Mouse (Mus musculus): Measurements from ENCODE around the gene Zfp316. TPM values are rescaled to one million over a fixed set of nuclear protein-coding genes. Genes with fewer than 3 reads are reported as not detected.

The Zfp316 gene
- total and polyA plus RNA-seq, 3 experiments = 4.3 to 4.8 TPM; not detected in 1

DNA sequence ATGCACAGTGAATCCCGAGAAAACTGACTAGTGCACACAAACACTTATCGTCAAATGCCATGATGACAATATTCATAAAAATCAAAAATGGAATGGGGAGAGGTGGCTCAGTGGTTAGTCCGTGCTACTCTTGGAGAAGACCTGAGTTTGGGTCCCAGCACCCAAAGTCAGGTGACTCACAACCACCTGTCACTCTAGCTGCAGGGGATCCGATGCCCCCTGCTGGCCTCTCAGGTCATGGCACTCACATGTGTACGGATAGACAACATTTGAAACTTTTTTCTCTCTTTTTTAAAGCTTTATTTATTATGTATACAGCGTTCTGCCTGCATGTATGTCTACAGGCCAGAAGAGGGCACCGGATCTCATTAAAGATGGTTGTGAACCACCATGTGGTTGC lies 28.6 kb upstream of the Zfp316 start (continued):
- 0 out of 2 replicates have a peak, but pooled peaks have one; percentile 23 for TF ChIP-seq POLR2AphosphoS2 (IDR thresholded peaks at IDR 0.05; ENCODE audit: low read length)

DNA sequence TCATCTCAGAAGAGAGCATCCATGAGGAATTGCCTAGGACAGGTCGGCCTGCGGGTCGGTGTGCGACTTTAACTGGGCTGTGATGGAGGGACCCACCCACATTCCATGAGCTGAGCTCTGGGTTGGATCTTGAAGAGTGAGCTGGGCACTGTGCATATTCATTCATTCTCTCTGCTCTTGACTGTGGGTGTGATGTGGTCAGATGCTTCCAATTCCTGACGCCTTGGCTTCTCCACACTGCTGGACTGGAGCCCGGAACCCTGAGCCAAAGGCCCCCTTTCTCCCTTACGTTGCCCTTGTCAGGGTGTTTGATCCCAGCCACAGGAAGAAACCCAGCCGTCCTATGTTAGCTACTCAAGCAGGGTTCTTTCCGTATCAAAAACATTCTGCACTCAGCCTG lies 28.2 kb upstream of the Zfp316 start:
- Histone ChIP-seq H3K4me1 (ENCODE audit: control insufficient read depth in 1 of 2, insufficient read depth in 2 of 2, low read length in 2 of 2) (no peaks in the 10 kb centered on the region), H3K9ac (ENCODE audit: control insufficient read depth, low read depth, low read length, poor library complexity, severe bottlenecking) (no peak overlapping the region), H3K27ac (ENCODE audit: control insufficient read depth, low read depth, low read length) (no peak overlapping the region), H3K4me3 (ENCODE audit: control insufficient read depth in 1 of 2, insufficient read depth in 1 of 2, low read depth in 2 of 2, low read length in 2 of 2) (no peak overlapping the region), H3K27me3 (ENCODE audit: control insufficient read depth in 1 of 2, insufficient read depth in 2 of 2, low read length in 2 of 2) (no peaks in the 10 kb centered on the region), H3K9me3 (replicated peaks; ENCODE audit: insufficient read depth, low read length) (no peaks in the 10 kb centered on the region), H3K36me3 (ENCODE audit: control insufficient read depth in 1 of 2, insufficient read depth in 2 of 2, low read length in 2 of 2) (peaks cover 0 to 8% of the 10 kb centered on the region in 2 experiments; a peak in 2 of 4 replicates), H3K79me2 (ENCODE audit: control insufficient read depth, insufficient read depth, low read length, poor library complexity) (no peaks in the 10 kb centered on the region)
- TF ChIP-seq ELF1 (IDR thresholded peaks at IDR 0.05; ENCODE audit: low read depth, low read length) = no peak
- DNase-seq (ENCODE audit: low read depth, low spot score) = no peak

DNA sequence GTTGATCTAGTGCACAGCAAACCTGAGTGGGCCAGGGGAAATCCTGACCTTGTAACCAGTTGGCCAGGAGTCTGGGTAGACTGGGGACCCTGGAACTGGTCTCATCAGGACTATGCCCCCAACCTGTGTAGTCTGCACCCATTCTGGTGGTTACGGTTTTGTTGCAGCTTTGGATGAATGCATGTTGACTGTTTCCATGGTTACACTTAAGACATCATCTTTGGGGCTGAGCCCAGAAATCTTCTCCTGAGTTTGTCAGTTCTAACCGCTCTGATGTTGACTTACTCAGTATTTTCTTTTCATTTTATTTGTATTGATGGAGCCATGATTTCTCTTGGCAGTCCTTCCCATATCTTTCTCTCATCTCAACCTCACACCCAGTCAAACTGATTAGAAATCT lies 25.5 kb upstream of the Zfp316 start:
- H3K27me3 ChIP-seq (ENCODE audit: control insufficient read depth in 1 of 2, insufficient read depth in 2 of 2, low read length in 2 of 2) = no peaks in the 10 kb centered on the region
- no peaks in the 10 kb centered on the region for H3K9me3 ChIP-seq (replicated peaks; ENCODE audit: insufficient read depth, low read length)
- no peak overlapping the region for H3K9ac ChIP-seq (ENCODE audit: control insufficient read depth, low read depth, low read length, poor library complexity, severe bottlenecking)
- no peak overlapping the region for H3K4me3 ChIP-seq (ENCODE audit: control insufficient read depth in 1 of 2, insufficient read depth in 1 of 2, low read depth in 2 of 2, low read length in 2 of 2)
- H3K36me3 ChIP-seq (ENCODE audit: control insufficient read depth in 1 of 2, insufficient read depth in 2 of 2, low read length in 2 of 2) = peaks cover 0 to 4% of the 10 kb centered on the region in 2 experiments; a peak in 2 of 4 replicates
- TF ChIP-seq RAD21 (IDR thresholded peaks at IDR 0.05; ENCODE audit: low read depth, low read length) (no peak), SMC3 (IDR thresholded peaks at IDR 0.05; ENCODE audit: low read depth, low read length) (no peak), MAFK (IDR thresholded peaks at IDR 0.05; ENCODE audit: borderline replicate concordance, low read depth, low read length) (no peak), POLR2A (IDR thresholded peaks at IDR 0.05; ENCODE audit: control insufficient read depth in 1 of 2, insufficient read depth in 1 of 2, low read depth in 1 of 2, low read length in 2 of 2, poor library complexity in 1 of 2) (no peak), MYB (IDR thresholded peaks at IDR 0.05; ENCODE audit: low read depth, low read length) (no peak), GABPA (IDR thresholded peaks at IDR 0.05; ENCODE audit: low read depth, low read length) (no peak), ETS1 (IDR thresholded peaks at IDR 0.05; ENCODE audit: low read depth, low read length) (no peak), NRF1 (IDR thresholded peaks at IDR 0.05; ENCODE audit: insufficient read depth, low read depth, low read length, poor library complexity, severe bottlenecking) (no peak), MXI1 (IDR thresholded peaks at IDR 0.05; ENCODE audit: low read depth, low read length) (no peak), MEF2A (IDR thresholded peaks at IDR 0.05; ENCODE audit: extremely low read depth, insufficient replicate concordance, low read depth, low read length, poor library complexity, severe bottlenecking) (no peak), CHD2 (IDR thresholded peaks at IDR 0.05; ENCODE audit: low read length) (no peak), JUND (IDR thresholded peaks at IDR 0.05; ENCODE audit: low read depth, low read length) (no peak), TAL1 (IDR thresholded peaks at IDR 0.05; ENCODE audit: low read length) (no peak), MYC (IDR thresholded peaks at IDR 0.05; ENCODE audit: low read depth, low read length) (no peak)
- H3K79me2 ChIP-seq (ENCODE audit: control insufficient read depth, insufficient read depth, low read length, poor library complexity) = no peaks in the 10 kb centered on the region
- H3K27ac ChIP-seq (ENCODE audit: control insufficient read depth, low read depth, low read length) = no peak overlapping the region
- no peak for DNase-seq (ENCODE audit: low read depth, low spot score)
- no peaks in the 10 kb centered on the region for H3K4me1 ChIP-seq (ENCODE audit: control insufficient read depth in 1 of 2, insufficient read depth in 2 of 2, low read length in 2 of 2)
